Mouse (Mus musculus) neural tube, embryonic 15.5 days (tissue): ENCODE data around the gene Defb11. TPM values are rescaled to one million over a fixed set of nuclear protein-coding genes. Genes with fewer than 3 reads are reported as not detected.

Source experiments
- polyA plus RNA-seq: library from polyadenylated mRNA; unstranded; fragments of >200 nt; fragmentation: Nextera tagmentation; extraction: Ambion mirVana; gene quantifications from 2 replicates; pipeline ENCODE4 v1.2.1, GENCODE M21; 2015

Gene Defb11
- polyA plus RNA-seq, 1 experiment from 2014 or later: not detected

Other genes with a start within 250 kb of the Defb11 start
- gene Defa34, start 240.6 kb downstream of the Defb11 start, polyA plus RNA-seq: not detected in 2 replicates
- gene AY761184, start 202.8 kb downstream of the Defb11 start, polyA plus RNA-seq: not detected in 2 replicates
- gene Defa24, start 171.9 kb downstream of the Defb11 start, polyA plus RNA-seq: 1.0 TPM in 1 of 2 replicates, not detected in the other
- not detected in 2 replicates for gene Defb50, start 82.9 kb downstream of the Defb11 start, polyA plus RNA-seq
- not detected in 2 replicates for gene Defb2, start 66.5 kb downstream of the Defb11 start, polyA plus RNA-seq
- not detected in 2 replicates for gene Defb10, start 47.5 kb downstream of the Defb11 start, polyA plus RNA-seq
- not detected in 2 replicates for gene Defb9, start 21.0 kb downstream of the Defb11 start, polyA plus RNA-seq
- gene Defb15, start 26.3 kb upstream of the Defb11 start, polyA plus RNA-seq: not detected in 2 replicates
- gene Defb35, start 31.9 kb upstream of the Defb11 start, polyA plus RNA-seq: not detected in 2 replicates
- gene Defb13, start 40.4 kb upstream of the Defb11 start, polyA plus RNA-seq: not detected in 2 replicates
- not detected in 2 replicates for gene Fam90a1a, start 52.3 kb upstream of the Defb11 start, polyA plus RNA-seq
- not detected in 2 replicates for gene Ccdc70, start 63.4 kb upstream of the Defb11 start, polyA plus RNA-seq
- 1.1 and 2.1 TPM in 2 replicates for gene Atp7b, start 153.9 kb upstream of the Defb11 start, polyA plus RNA-seq
- 37.7 and 40.4 TPM in 2 replicates for gene Alg11, start 154.3 kb upstream of the Defb11 start, polyA plus RNA-seq
- 0.56 and 0.78 TPM in 2 replicates for gene Nek5, start 218.6 kb upstream of the Defb11 start, polyA plus RNA-seq